Mouse (Mus musculus): ENCODE measurements around the gene Pea15a.
A peak's percentile ranks its signal among the peaks of the same experiment; 100 is the strongest.

Gene Pea15a

GRCm38 (mm10) chr1:172204033-172204813, 2.4 kb downstream of the Pea15a start:
- no peak for DNase-seq

- DNase-seq = no peak
Measured at GRCm38 (mm10) chr1:172203566-172203965, 3.0 kb downstream of the Pea15a start.

GRCm38 (mm10) chr1:172202894-172203522, 3.6 kb downstream of the Pea15a start:
- DNase-seq = no peak

GRCm38 (mm10) chr1:172201967-172202880, 4.4 kb downstream of the Pea15a start:
- DNase-seq = no peak

- DNase-seq = no peak
Measured at GRCm38 (mm10) chr1:172200871-172201447, 5.6 kb downstream of the Pea15a start.

- no peak for DNase-seq
Measured at GRCm38 (mm10) chr1:172200161-172200560, 6.4 kb downstream of the Pea15a start.

- DNase-seq = no peak
Measured at GRCm38 (mm10) chr1:172198996-172199395, 7.6 kb downstream of the Pea15a start.

- DNase-seq = no peak
Measured at GRCm38 (mm10) chr1:172198316-172198715, 8.3 kb downstream of the Pea15a start.

- no peak for DNase-seq
Measured at GRCm38 (mm10) chr1:172197851-172198250, 8.8 kb downstream of the Pea15a start.

GRCm38 (mm10) chr1:172197146-172197545, 9.5 kb downstream of the Pea15a start:
- DNase-seq = no peak

GRCm38 (mm10) chr1:172194435-172194834, 12.2 kb downstream of the Pea15a start:
- DNase-seq = no peak

- DNase-seq = no peak
Measured at GRCm38 (mm10) chr1:172192217-172192616, 14.4 kb downstream of the Pea15a start.

GRCm38 (mm10) chr1:172191578-172191977, 15.0 kb downstream of the Pea15a start:
- no peak for DNase-seq

GRCm38 (mm10) chr1:172188891-172189290, 17.7 kb downstream of the Pea15a start:
- DNase-seq = peak; percentile 45

GRCm38 (mm10) chr1:172186401-172187289, 20.0 kb downstream of the Pea15a start:
- DNase-seq = no peak

- DNase-seq = no peak
Measured at GRCm38 (mm10) chr1:172183915-172184314, 22.7 kb downstream of the Pea15a start.

- no peak for DNase-seq
Measured at GRCm38 (mm10) chr1:172183056-172183455, 23.5 kb downstream of the Pea15a start.

- no peak for DNase-seq
Measured at GRCm38 (mm10) chr1:172181777-172182176, 24.8 kb downstream of the Pea15a start.

GRCm38 (mm10) chr1:172180881-172181280, 25.7 kb downstream of the Pea15a start:
- no peak for DNase-seq

GRCm38 (mm10) chr1:172179102-172179501, 27.5 kb downstream of the Pea15a start:
- no peak for DNase-seq

- no peak for DNase-seq
Measured at GRCm38 (mm10) chr1:172177791-172178190, 28.8 kb downstream of the Pea15a start.

GRCm38 (mm10) chr1:172173181-172173580, 33.4 kb downstream of the Pea15a start:
- no peak for DNase-seq

All from kidney, adult 9 months (tissue).